Comparison of ENCODE assay signal across 8 mouse cellular contexts in genomic region chr17:32188863-32189636, GRCm38 (mm10). TPM values are rescaled to one million over a fixed set of nuclear protein-coding genes. Genes with fewer than 3 reads are reported as not detected.
DNase-seq lines count a peak whose midpoint lies in the region; ATAC-seq and TF ChIP-seq lines count a peak whose summit lies in the region.

Gene Ephx3 (minus strand): TSS chr17:32189549.

- no peaks in the 10 kb centered on the region for H3K27me3 ChIP-seq in heart, adult 2 months (ENCODE audit: control insufficient read depth, insufficient read depth, low read length)
- peaks cover 3% of the 10 kb centered on the region for H3K27me3 ChIP-seq in hindbrain, embryonic 16.5 days (replicated peaks; ENCODE audit: control insufficient read depth, insufficient read depth, low read length)
- H3K27me3 ChIP-seq in stomach, embryonic 15.5 days (replicated peaks), result 0 out of 2 replicates have a peak, but pooled peaks cover 5% of the 10 kb centered on the region

- no peaks in the 10 kb centered on the region for H3K36me3 ChIP-seq in heart, adult 2 months (ENCODE audit: control insufficient read depth, insufficient read depth, low read length)
- H3K36me3 ChIP-seq in hindbrain, embryonic 16.5 days (ENCODE audit: control insufficient read depth, insufficient read depth, low read length), result no peaks in the 10 kb centered on the region
- H3K36me3 ChIP-seq in stomach, embryonic 15.5 days, result no peaks in the 10 kb centered on the region

- no peaks in the 10 kb centered on the region for H3K79me2 ChIP-seq in heart, adult 2 months (replicated peaks; ENCODE audit: control insufficient read depth, insufficient read depth, low read length)

- WGBS in heart, adult 2 months, result 12% methylated on average over 42 of the region's 42 CpGs
- 7% methylated on average over 42 of the region's 42 CpGs for WGBS in hindbrain, embryonic 16.5 days
- WGBS in stomach, embryonic 15.5 days, result 7% methylated on average over 42 of the region's 42 CpGs

- H3K4me1 ChIP-seq in heart, adult 2 months (ENCODE audit: control insufficient read depth, insufficient read depth, low read length), result peaks cover 4% of the 10 kb centered on the region
- H3K4me1 ChIP-seq in hindbrain, embryonic 16.5 days (ENCODE audit: control insufficient read depth, insufficient read depth, low read depth, low read length), result peaks cover 8% of the 10 kb centered on the region
- peaks cover 16% of the 10 kb centered on the region for H3K4me1 ChIP-seq in stomach, embryonic 15.5 days

- TF ChIP-seq POLR2A in heart, adult 2 months (IDR thresholded peaks at IDR 0.05; ENCODE audit: insufficient read depth, low read depth, low read length), result no peak

- peak within 1 kb of the TSS; percentile 23 for H3K4me3 ChIP-seq in heart, adult 2 months
- H3K4me3 ChIP-seq in hindbrain, embryonic 16.5 days (ENCODE audit: low read length), result peak within 1 kb of the TSS; percentile 44
- H3K4me3 ChIP-seq in stomach, embryonic 15.5 days (replicated peaks), result peak within 1 kb of the TSS; percentile 36

- no peaks in the 10 kb centered on the region for H3K9me3 ChIP-seq in hindbrain, embryonic 16.5 days (ENCODE audit: control insufficient read depth, low read length)
- H3K9me3 ChIP-seq in stomach, embryonic 15.5 days, result no peaks in the 10 kb centered on the region

- peak; percentile 55; the same call in 1 of the 2 replicates for ATAC-seq in common myeloid progenitor, adult 5-6 weeks (replicated peaks; ENCODE audit: low read depth, poor library complexity, severe bottlenecking)
- ATAC-seq in hindbrain, embryonic 16.5 days, result peak; percentile 76
- ATAC-seq in stomach, embryonic 15.5 days (ENCODE audit: insufficient read depth, low FRiP score, low read depth), result peak; percentile 4; the same call in 1 of the 2 replicates

- peak within 1 kb of the TSS; percentile 88 for H3K4me2 ChIP-seq in hindbrain, embryonic 16.5 days (ENCODE audit: low read length)
- H3K4me2 ChIP-seq in stomach, embryonic 15.5 days, result peak within 1 kb of the TSS; percentile 82

- H3K27ac ChIP-seq in heart, adult 2 months, result peak within 1 kb of the TSS; percentile 41
- no peak within 1 kb of the TSS for H3K27ac ChIP-seq in hindbrain, embryonic 16.5 days (ENCODE audit: low read depth, low read length)
- no peak within 1 kb of the TSS for H3K27ac ChIP-seq in stomach, embryonic 15.5 days

- peak within 1 kb of the TSS; percentile 15 for H3K9ac ChIP-seq in heart, adult 2 months (ENCODE audit: low read depth, low read length)
- H3K9ac ChIP-seq in hindbrain, embryonic 16.5 days (ENCODE audit: low read depth, low read length), result peak within 1 kb of the TSS; percentile 56
- peak within 1 kb of the TSS; percentile 1; the same call in 1 of the 2 replicates for H3K9ac ChIP-seq in stomach, embryonic 15.5 days

- peak in 1 of 2 experiments; percentile 37 for DNase-seq in heart, adult 2 months
- DNase-seq in heart, postnatal 4 days, result no peak
- DNase-seq in lung, postnatal 36 days, result peak; percentile 71
- DNase-seq in left cerebral cortex, adult 18-20 months (ENCODE audit: low spot score in 2 of 2), result no peak
- DNase-seq in ovary, postnatal 36 days (ENCODE audit: low spot score), result no peak

- TF ChIP-seq CTCF in heart, adult 2 months (IDR thresholded peaks at IDR 0.05), result no peak

- TF ChIP-seq EP300 in heart, adult 2 months (IDR thresholded peaks at IDR 0.05; ENCODE audit: insufficient read depth, low read depth, low read length), result no peak

- intact Hi-C loops in heart, adult 2 months (cut with DNase I), result no loop called here

RNA-seq across cellular contexts. Expression of gene Ephx3, which starts in this region (rescaled TPM):
- total RNA-seq in heart, adult 2 months (2021), result 1 to 10 TPM; 1.1 to 1.3 TPM
- polyA plus RNA-seq in heart, adult 2 months (2012; rRNA removed), result 2.6 and 2.9 TPM in 2 replicates
- total RNA-seq in heart, postnatal 4 days (2021), result under 1 TPM; 0.38 TPM
- not detected in 2 replicates for total RNA-seq in common myeloid progenitor, adult 5-6 weeks (2017)
- 0.29 and 0.40 TPM in 2 replicates for polyA plus RNA-seq in hindbrain, embryonic 16.5 days (2015; fragmentation: Nextera tagmentation; extraction: Ambion mirVana)
- polyA plus RNA-seq in stomach, embryonic 15.5 days (2015; fragmentation: Nextera tagmentation; extraction: Ambion mirVana), result 1.5 and 5.0 TPM in 2 replicates
- total RNA-seq in left cerebral cortex, adult 18-20 months (2021), result under 1 TPM; 0.23 to 0.42 TPM

Comparison
In these comparisons a context has a peak if more than half of its experiments do, and no peak if none do; other contexts are left out.
1. Peak in ATAC-seq in common myeloid progenitor, adult 5-6 weeks; RNA of the gene not detected or under 1 TPM.
2. Peak in ATAC-seq, H3K4me3 ChIP-seq, H3K9ac ChIP-seq and H3K4me2 ChIP-seq in hindbrain, embryonic 16.5 days; RNA of the gene not detected or under 1 TPM.
3. H3K9ac ChIP-seq: peak in every context shown above with its lines; median percentile 56 in hindbrain, embryonic 16.5 days; 15 in heart, adult 2 months; 1 in stomach, embryonic 15.5 days.
4. ATAC-seq: peak in every context shown above with its lines; median percentile 76 in hindbrain, embryonic 16.5 days; 55 in common myeloid progenitor, adult 5-6 weeks; 4 in stomach, embryonic 15.5 days.